Mouse (Mus musculus) c-Kit-positive CD71-positive TER-119-negative erythroid progenitor cells, embryonic 14.5 days (primary cell): Measurements from ENCODE around the gene Aanat.

Experiments used
- DNase-seq: peaks from one replicate; pipeline ENCODE4 v3.0.0-alpha.2; 2013; ENCODE audit warnings: low read depth

The Aanat gene

DNA sequence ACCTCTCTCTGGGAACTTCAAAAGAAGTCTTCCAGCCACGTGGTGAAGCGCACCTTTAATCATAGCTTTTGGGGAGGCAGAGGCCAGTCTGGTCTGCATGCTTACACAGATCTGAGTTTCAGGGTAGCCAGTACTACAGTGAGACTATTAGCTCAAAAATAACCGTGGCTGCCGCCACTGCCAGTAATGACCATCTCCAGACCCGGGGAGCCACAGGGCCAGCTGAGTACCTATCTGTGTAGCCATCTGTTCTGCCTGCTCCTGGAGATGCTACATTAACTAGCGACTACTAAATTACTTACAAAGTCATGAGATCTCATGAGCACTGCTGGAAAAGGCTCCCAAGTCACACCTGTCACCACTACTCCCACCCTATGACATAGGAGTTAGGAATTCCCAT, 11.2 kb upstream of the Aanat start:
- DNase-seq: no peak

DNA sequence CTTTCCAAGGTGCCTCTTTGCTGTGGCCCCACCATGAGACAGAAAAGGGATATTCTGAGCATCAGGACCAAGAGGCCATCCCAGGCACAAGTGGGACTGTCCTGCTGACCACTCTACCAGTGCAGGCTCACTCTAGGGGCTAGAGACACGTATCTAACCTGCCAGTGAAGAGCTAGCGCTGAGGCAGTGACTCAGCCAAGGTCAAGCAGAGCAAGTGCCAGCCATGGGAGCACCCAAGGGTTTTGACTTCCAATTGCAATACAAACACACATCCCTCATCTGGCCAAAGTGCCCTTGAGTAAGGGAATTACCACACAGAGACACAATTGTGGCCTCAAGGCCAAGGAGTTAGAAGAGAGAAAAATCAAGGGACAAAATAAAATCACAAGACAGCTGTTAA, 10.8 kb upstream of the Aanat start:
- no peak for DNase-seq

DNA sequence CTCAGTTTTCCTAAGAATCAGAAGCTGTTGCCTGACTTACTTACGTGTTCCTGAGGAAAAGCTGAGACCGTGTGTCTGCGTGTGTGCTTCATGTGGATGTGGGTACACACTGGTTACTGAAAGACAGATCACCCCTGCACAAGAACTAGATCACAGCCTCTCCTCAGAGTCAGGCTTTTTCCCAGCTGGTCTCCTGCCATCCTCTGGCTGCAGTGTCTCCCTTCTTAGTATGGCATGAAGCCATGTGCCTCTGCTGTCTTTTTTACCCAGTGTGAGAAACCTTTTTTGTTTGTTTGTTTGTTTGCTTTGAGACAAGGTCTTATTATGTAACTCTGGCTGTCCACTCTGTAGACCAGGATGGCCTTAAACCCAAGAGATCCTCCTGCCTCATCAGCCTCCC, 7.0 kb upstream of the Aanat start:
- no peak for DNase-seq

DNA sequence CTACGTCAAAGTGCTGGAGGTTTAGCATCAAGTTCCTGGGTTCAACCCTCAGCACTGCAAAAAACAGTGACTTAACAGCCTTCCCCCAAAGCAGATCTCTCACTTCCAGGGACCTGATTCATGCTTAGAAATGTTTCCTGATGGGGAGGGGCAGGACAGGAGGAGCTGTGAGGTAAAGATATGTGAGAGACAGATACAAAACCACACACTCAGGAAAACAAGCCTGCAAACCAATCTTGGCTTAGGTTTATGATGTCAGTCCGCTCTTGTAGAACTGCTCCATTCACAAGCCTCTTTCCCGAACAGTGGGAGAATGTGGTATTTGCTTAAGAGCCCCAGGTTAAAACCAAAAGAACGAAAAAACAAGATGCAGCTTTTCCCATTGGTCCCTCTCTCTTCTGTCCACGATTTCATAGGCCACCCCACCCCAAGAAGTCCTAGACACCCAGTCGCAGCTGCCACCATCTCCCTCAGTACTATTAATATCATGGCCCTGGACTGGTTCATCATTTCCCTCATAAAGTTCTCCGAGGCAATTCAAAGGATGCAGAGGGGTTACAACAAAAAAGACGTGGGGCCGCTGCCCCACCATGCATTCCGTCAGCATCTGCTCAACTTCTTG, 6.1 kb upstream of the Aanat start:
- DNase-seq: peak; percentile 66

DNA sequence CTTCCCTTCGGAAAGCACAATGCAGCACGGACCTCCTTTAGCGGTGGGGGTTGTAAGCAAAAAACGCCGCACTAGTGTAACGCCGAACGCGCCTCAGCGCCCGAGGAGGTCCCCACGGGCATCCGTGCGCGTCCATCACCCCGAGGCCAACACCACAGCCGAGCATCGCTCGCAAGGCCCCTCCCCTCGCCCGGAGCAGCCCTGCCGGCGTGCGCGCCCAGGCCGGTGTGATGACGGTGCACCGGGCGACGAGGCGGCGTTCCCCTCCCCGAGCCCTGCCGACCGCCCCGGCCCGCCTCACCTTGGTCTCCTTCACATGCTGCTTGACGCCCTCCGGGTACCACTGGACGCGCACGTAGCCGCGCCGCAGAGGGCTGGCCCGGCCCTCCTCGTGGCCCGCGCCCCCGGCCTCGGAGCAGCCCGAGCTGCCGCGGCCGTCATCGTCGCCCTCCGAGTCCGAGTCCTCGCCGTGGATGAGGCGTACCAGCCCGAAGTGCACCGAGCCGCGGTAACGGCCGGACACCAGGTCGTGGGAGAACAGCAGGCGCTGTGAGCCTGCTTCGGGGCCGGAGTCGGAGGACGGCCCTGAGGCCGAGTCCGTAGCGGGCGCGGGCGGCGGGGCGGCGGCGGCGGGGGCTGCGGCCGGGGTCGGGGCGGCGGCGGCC, 5.4 kb upstream of the Aanat start:
- no peak for DNase-seq

DNA sequence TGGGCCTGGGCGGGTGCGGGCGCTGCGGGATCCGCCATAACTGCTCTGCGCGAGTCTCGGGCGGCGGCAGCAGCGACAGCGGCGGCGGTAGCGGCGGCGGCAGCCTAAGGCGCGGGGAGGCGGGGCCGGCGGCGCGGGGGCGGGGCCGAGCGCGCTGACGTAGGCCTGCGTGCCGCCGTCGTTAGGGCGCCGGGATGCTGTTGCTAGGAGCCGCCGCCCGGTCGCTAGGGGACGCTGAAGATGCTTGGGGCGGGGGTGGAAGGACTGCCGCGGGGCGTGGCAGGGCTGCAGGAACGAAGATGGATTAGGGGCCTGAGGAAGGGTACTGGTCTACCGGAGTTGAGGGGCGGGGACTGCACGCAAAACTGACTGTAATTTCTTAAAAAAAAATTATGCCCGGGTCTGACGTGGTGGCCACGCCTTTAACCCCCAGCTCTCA, 4.8 kb upstream of the Aanat start, which contains the start of gene Ube2o:
Ube2o (minus strand) TSS at position 72 of the 439 bp plus-strand sequence.
- peak; percentile 59 for DNase-seq

DNA sequence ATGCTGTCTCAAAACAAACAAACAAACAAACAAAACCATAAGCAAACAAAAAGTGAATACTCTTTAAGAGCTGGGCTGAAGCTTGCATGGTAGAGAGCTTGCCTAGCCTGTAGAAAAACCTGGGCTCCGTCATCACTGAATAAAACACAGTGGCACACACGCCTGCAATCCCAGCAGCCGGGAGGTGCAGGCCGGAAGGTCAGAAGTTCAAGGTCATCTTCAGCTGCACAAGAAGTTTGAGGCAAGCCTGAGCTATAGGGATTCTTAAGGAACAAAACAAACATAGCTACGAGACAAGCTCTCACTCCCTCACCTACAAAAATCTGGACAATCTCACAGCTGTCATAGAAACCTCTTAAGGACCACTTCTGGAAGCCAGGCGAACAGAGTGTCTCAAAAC, 550 bp upstream of the Aanat start:
- no peak for DNase-seq

DNA sequence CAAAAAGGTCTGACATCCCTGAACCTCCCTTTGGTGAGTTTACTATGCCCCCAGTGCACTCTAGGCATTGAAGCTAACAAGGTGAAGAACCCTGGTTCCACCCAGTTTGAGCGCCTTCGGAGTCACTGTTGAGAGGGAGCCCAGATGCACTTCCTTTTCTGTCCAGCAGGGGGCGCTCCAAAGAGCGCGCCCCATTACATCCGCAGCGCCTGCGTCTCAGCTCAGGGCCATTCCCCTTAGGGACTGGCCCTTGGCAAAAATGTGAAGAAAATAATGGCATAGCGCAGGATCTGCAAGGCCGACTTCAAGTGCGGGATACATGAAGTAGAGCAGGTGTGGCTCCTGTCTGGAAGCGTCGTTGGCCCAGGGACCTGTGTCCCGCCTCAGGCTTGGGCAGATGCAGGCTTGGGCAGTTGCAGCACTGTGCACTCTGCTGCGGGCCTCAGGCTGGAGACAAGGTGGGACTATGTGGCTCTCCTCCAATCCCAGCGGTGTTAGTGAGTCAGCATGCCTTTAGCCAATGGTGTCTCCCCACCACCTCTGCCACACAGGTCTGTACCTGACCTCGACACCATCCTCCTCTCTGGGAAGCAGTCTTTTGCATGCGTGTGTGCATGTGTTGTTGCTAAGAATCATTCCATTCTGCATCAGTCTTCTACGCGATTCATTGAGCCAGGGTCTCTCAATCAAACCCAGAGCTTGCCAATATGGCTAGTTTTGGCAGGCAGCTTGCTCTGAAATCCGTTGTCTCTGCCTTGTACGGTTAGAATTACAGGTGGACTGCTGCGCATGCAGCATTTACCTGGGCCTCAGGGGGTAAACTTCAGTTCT, 784 bp downstream of the Aanat start:
- DNase-seq: peak; percentile 59

DNA sequence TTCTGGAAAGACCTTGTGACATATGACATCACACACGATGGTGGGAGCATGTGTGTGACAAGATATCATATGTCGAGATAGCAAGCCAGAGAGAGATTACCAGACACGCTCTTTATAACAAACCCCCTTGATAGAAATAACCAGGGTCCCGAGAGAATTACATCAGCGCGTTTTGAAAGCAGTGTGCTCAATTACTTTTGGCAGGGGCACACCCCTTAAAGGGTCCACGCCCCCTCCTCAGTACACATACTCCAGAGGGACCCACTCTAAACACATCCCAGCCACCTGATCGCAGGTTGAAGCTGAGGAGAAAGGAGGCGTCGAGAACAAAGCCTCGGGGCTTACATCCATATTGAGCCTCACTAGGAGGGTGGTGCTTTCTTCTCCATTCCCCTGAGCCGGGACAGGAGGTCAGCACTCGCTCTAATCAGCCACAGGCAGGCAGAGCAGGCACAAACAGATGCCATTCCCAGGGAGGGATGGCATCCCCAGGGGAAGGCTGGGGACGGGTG, 2.8 kb downstream of the Aanat start:
- no peak for DNase-seq

DNA sequence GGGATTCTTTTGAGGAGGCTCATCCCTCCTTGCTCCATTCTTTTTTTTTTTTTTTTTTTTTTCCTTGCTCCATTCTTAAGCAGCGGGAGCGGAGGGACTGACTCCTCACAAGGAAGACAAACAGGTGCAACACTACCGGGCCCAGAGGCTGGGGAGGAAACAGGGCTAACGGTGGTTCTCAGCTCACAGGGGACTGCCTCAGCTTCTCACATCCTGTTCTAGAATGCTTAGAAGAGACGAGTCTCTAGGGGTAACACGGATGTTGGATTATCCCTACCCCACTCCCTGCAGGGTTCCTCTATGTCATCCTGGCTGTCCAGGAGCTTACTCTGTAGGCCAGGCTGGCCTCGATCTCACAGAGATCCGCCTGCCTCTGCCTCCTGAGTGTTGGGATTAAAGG, 3.3 kb downstream of the Aanat start:
- no peak for DNase-seq

DNA sequence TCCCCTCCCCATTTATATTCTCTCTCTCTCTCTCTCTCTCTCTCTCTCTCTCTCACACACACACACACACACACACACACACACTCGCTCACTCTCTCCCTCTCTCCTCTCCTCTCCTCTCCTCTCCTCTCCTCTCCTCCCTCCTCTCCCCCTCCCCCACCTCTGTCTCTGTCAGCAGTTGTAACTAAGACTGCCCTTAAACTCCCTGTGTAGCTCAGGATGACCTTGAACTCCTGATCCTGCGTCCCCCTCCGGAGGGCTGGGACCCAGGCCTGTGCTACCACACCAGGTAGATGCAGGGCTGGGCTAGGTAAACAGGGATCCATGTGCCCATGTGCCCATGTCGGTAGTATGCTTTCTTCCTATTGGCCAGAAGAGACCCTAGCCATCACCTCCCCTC, 5.4 kb downstream of the Aanat start:
- no peak for DNase-seq

DNA sequence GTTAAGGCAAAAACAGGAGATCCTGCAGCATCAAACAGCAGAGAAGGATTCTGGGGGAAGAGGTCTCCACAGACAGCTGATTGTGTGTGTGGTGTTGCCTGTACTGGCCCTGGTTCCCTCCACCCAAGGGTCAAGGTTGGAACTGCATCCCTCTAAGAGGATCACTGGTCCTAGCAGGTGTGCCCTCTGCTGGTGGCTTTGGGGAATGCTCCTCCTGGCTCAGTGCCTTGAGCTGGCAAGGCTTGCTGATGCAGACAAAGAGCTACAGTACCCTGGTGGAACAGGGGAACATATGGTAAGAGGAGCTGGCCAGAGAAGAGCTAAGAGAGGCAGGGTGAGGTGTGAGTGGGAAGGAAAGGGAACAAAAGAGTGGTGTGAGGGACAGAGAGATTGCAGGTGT, 6.2 kb downstream of the Aanat start:
- peak; percentile 83 for DNase-seq

DNA sequence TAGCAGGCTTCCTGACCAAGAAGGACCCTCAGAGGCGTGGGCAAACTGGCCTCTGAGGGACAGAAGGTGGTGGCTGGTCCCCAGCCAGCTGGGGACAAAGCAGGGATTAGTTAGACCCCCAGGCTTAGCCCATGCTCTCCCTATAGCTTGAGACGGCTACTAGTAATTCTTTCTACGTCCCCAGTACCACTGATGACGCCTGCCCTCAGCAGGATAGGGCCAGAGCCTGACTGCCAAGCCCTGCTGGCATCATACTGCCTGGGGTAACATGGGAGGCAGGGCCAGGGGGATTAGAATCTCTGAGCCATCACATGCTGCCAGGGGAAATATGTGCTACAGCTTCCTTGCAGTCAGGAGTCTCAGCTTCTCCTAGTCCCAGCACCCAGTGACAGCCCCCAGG, 7.1 kb downstream of the Aanat start:
- no peak for DNase-seq

DNA sequence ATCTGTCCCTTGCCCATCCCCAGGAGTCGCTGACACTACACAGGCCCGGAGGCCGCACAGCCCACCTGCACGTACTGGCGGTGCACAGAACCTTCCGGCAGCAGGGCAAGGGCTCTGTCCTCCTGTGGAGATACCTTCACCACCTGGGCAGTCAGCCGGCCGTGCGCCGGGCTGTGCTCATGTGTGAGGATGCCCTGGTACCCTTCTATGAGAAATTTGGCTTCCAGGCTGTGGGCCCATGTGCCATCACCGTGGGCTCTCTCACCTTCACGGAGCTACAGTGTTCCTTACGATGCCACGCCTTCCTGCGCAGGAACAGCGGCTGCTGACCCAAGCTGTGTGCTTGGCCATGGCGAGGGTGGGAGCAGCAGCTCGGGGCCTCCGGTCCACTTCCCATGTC, 10.5 kb downstream of the Aanat start:
- no peak for DNase-seq

DNA sequence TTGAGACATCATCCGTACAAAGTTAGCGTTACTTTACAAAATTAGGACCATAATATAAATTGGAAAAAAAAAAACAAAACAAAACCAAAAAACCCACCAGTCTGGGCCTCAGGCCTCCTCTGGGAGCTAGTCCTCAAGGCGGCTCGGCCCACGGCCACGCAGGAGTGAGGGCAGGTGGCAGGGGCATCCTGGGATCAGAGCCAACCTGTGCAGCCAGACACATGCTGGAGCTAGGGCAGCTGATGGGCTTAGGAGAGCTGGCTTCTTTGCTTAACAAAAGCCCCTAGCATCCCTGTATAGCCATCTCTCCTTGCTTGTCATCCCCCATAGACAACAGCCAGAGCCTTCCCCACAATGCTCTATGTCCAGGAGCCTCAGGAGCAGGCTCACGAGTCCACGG, 12.0 kb downstream of the Aanat start:
- DNase-seq: no peak

DNA sequence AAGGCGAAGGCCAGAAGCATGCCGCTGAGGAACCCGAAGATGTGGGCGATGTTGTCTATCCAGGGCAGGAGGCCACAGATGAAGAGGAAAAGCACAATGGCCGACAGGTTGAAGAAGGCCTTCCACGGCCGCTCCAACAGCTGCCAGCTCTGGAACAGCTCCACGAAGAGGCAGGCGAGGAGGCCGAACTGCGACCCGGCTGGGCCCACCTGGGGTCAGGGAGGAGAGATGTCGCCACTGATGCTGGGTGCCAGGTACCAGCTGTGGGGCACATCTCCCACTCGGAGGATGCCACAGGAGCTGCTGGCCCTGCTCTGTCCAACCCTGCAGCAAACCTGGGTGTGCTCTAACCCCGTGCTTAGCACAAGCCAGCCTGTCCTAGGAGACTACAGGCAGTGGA, 13.0 kb downstream of the Aanat start:
- DNase-seq: no peak

DNA sequence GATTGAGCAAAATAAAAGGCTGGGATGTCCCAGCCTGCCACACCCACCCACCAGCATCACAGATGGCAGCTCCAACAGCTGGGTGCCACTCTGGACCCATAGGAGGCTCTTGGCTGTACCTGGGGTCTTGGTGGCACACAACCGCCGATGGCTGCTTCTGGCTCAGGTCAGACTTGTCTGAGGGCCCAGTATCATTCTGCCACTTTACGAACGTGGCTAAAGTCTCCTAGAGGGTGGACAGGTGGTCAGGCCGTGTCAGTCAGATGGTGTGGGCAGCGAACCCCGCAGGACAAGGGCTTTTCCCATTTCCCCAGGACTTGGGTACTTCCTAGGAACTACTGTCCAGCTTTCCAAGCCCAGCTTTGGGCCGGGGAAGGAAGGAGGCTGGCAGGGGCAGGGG, 14.9 kb downstream of the Aanat start:
- no peak for DNase-seq

DNA sequence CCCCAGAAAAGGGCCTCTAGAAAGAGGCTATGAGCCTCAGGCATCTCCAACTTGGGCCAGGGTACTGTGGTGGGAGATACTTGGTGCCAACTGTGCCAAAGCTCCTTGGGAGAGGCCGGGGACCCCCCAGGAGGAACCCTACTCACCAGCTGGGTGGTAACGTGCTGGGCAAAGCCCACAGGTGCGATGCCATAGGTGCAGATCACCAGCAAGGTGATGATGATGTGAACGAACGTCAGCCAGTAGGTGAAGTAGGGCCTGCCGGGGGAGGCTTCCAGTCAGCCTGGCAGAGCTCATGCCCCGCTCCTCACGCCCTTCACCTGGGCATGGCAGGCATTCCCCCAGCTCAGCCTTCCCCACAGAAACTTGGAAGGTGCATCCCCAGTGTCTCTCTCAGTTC, 15.8 kb downstream of the Aanat start:
- DNase-seq: no peak

DNA sequence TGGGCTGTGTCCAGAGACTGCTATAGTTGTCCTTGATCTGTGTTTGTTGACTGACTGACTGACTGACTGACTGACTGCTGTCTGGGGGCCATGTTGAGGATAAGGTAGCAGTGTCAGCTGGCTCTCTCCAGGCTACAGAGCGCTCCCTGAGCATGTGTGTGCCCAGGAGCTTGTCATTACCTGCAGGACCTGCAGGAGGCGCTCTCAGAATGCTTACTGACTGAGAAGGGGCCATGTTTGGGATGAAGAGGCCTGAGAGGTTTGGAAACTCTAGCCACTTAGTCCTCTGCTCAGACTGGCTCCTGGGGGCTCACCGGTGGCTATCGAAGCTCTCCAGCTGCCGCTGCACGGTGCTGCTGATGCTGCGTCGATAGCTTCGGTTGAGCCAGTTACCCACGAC, 17.1 kb downstream of the Aanat start:
- no peak for DNase-seq

DNA sequence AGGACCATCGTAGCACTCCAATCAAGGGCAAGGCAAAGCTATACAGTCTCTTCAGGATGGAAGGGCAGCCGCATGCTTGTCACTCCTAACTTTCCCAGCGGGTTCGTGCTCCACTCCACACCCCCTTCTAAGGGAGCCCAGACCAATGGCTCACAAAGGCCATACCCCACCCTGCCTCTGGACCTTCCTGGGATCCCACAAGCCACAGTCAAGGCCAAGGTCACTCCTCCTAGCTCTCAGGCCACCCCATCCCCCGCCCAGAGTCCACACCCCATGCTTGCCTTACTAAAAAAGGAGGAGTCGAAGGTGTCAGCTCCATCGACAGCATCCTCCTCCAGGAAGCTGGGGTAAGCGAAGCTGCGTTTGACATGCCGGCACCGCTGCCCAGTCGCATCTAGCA, 17.9 kb downstream of the Aanat start:
- no peak for DNase-seq

DNA sequence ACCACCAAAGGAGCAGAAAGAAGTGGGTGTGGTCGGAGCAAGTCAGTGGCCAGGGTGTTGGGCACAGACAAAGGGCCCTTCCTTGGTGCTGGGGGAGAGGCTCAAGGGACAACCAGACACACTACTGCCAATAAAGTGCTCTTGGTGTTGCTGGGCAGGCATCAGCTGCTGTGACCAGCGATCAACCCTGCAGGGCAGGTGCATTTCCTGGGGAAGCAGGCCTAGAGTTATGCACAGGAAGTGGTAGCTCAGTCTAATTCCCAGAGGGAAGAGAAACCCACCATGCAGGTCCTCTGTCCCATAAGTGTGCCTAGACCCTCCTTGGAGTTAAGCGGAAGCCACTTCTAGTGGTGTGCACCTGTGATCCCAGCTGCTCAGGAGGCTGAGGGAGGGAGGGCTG, 21.5 kb downstream of the Aanat start:
- DNase-seq: no peak

DNA sequence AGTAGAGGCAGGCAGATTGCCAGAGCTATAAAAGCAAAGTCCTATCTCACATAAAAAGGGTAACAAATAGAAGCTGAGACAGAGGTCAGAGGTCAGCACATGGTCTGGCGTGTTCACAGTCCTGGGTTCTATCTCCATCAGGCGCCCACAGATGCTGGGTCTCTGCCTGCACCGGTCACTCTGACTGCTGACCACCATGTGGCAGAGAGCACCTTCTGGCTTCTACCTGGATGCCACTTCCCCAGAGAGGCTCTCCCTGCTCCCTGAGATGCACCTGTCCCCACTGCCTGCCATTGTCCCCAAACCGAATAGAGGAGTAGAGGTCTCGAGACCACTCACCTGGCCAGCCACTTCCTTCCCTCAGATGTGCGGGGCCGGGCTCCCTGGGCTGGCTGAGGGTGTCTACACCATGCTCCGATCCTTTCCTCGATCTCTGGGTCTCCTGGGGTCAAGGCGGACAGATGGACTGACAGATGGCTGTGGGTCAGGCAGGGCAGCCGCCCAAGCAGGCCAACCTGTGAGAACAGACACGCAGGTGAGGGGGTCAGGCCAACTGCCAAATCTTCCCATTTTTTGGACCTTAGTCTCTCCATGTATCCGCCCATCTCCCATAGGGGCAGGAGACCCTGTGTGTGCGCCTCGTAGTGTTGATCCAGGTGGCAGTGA, 23.9 kb downstream of the Aanat start:
- no peak for DNase-seq
